Mouse (Mus musculus): ENCODE results near the gene Kif6. TPM values are rescaled to one million over a fixed set of nuclear protein-coding genes. Genes with fewer than 3 reads are reported as not detected.
A peak's percentile ranks its signal among the peaks of the same experiment; 100 is the strongest.

Kif6 gene
- total and polyA plus RNA-seq, 3 experiments: 2.1 to 2.6 (median 2.3) TPM

- Histone ChIP-seq H3K4me3 (no peak overlapping the region), H3K36me3 (ENCODE audit: control insufficient read depth, insufficient read depth, low read length) (no peaks in the 10 kb centered on the region), H3K27ac (no peak overlapping the region), H3K79me2 (replicated peaks; ENCODE audit: control insufficient read depth, insufficient read depth, low read length) (no peaks in the 10 kb centered on the region), H3K9ac (ENCODE audit: low read depth, low read length) (no peak overlapping the region), H3K4me1 (ENCODE audit: control insufficient read depth, insufficient read depth, low read length) (no peaks in the 10 kb centered on the region), H3K27me3 (ENCODE audit: control insufficient read depth, insufficient read depth, low read length) (no peaks in the 10 kb centered on the region)
- intact Hi-C loops (cut with DNase I): no loop called here
- TF ChIP-seq POLR2A (IDR thresholded peaks at IDR 0.05; ENCODE audit: insufficient read depth, low read depth, low read length): no peak
- TF ChIP-seq EP300 (IDR thresholded peaks at IDR 0.05; ENCODE audit: insufficient read depth, low read depth, low read length): no peak
- TF ChIP-seq CTCF (IDR thresholded peaks at IDR 0.05): no peak
- DNase-seq: no peak
- 44% methylated on average over 6 of the region's 6 CpGs for WGBS
Measured at GRCm38 (mm10) chr17:49750889-49751324, 136.0 kb downstream of the Kif6 start.

- intact Hi-C loops (cut with DNase I): no loop called here
- H3K36me3 ChIP-seq (ENCODE audit: control insufficient read depth, insufficient read depth, low read length): no peaks in the 10 kb centered on the region
- no peak overlapping the region for H3K4me3 ChIP-seq
- DNase-seq: no peak
- TF ChIP-seq POLR2A (IDR thresholded peaks at IDR 0.05; ENCODE audit: insufficient read depth, low read depth, low read length) (no peak), CTCF (IDR thresholded peaks at IDR 0.05) (no peak), EP300 (IDR thresholded peaks at IDR 0.05; ENCODE audit: insufficient read depth, low read depth, low read length) (no peak)
- no peak overlapping the region for H3K9ac ChIP-seq (ENCODE audit: low read depth, low read length)
- no peaks in the 10 kb centered on the region for H3K79me2 ChIP-seq (replicated peaks; ENCODE audit: control insufficient read depth, insufficient read depth, low read length)
- 79% methylated on average over 7 of the region's 7 CpGs for WGBS
- peaks cover 3% of the 10 kb centered on the region; the same call in 1 of the 2 replicates for H3K4me1 ChIP-seq (ENCODE audit: control insufficient read depth, insufficient read depth, low read length)
- no peak overlapping the region for H3K27ac ChIP-seq
- H3K27me3 ChIP-seq (ENCODE audit: control insufficient read depth, insufficient read depth, low read length): no peaks in the 10 kb centered on the region
Measured at GRCm38 (mm10) chr17:49753874-49754273, 138.9 kb downstream of the Kif6 start.

GRCm38 (mm10) chr17:49756862-49757261, 141.9 kb downstream of the Kif6 start:
- peak in 1 of 2 experiments; percentile 38 for DNase-seq
- WGBS: 57% methylated on average over 19 of the region's 19 CpGs
- H3K36me3 ChIP-seq (ENCODE audit: control insufficient read depth, insufficient read depth, low read length): no peaks in the 10 kb centered on the region
- intact Hi-C loops (cut with DNase I): no loop called here
- H3K4me1 ChIP-seq (ENCODE audit: control insufficient read depth, insufficient read depth, low read length): peaks cover 3% of the 10 kb centered on the region; the same call in 1 of the 2 replicates
- H3K27me3 ChIP-seq (ENCODE audit: control insufficient read depth, insufficient read depth, low read length): no peaks in the 10 kb centered on the region
- no peak overlapping the region for H3K27ac ChIP-seq
- H3K9ac ChIP-seq (ENCODE audit: low read depth, low read length): no peak overlapping the region
- TF ChIP-seq CTCF (IDR thresholded peaks at IDR 0.05): no peak
- TF ChIP-seq POLR2A (IDR thresholded peaks at IDR 0.05; ENCODE audit: insufficient read depth, low read depth, low read length): no peak
- no peak for TF ChIP-seq EP300 (IDR thresholded peaks at IDR 0.05; ENCODE audit: insufficient read depth, low read depth, low read length)
- no peak overlapping the region for H3K4me3 ChIP-seq
- no peaks in the 10 kb centered on the region for H3K79me2 ChIP-seq (replicated peaks; ENCODE audit: control insufficient read depth, insufficient read depth, low read length)

GRCm38 (mm10) chr17:49759047-49759446, 144.1 kb downstream of the Kif6 start:
- H3K9ac ChIP-seq (ENCODE audit: low read depth, low read length): no peak overlapping the region
- intact Hi-C loops (cut with DNase I): no loop called here
- WGBS: 80% methylated on average over 4 of the region's 4 CpGs
- no peaks in the 10 kb centered on the region for H3K36me3 ChIP-seq (ENCODE audit: control insufficient read depth, insufficient read depth, low read length)
- H3K27me3 ChIP-seq (ENCODE audit: control insufficient read depth, insufficient read depth, low read length): no peaks in the 10 kb centered on the region
- no peak overlapping the region for H3K27ac ChIP-seq
- H3K4me1 ChIP-seq (ENCODE audit: control insufficient read depth, insufficient read depth, low read length): peaks cover 3% of the 10 kb centered on the region; the same call in 1 of the 2 replicates
- no peak for DNase-seq
- no peak overlapping the region for H3K4me3 ChIP-seq
- TF ChIP-seq EP300 (IDR thresholded peaks at IDR 0.05; ENCODE audit: insufficient read depth, low read depth, low read length) (no peak), POLR2A (IDR thresholded peaks at IDR 0.05; ENCODE audit: insufficient read depth, low read depth, low read length) (no peak), CTCF (IDR thresholded peaks at IDR 0.05) (peak; percentile 42)
- no peaks in the 10 kb centered on the region for H3K79me2 ChIP-seq (replicated peaks; ENCODE audit: control insufficient read depth, insufficient read depth, low read length)

- no peak for DNase-seq
- Histone ChIP-seq H3K36me3 (ENCODE audit: control insufficient read depth, insufficient read depth, low read length) (no peaks in the 10 kb centered on the region), H3K4me1 (ENCODE audit: control insufficient read depth, insufficient read depth, low read length) (peaks cover 3% of the 10 kb centered on the region; the same call in 1 of the 2 replicates), H3K79me2 (replicated peaks; ENCODE audit: control insufficient read depth, insufficient read depth, low read length) (no peaks in the 10 kb centered on the region), H3K27me3 (ENCODE audit: control insufficient read depth, insufficient read depth, low read length) (no peaks in the 10 kb centered on the region), H3K27ac (no peak overlapping the region), H3K9ac (ENCODE audit: low read depth, low read length) (no peak overlapping the region), H3K4me3 (no peak overlapping the region)
- intact Hi-C loops (cut with DNase I): no loop called here
- TF ChIP-seq EP300 (IDR thresholded peaks at IDR 0.05; ENCODE audit: insufficient read depth, low read depth, low read length) (no peak), POLR2A (IDR thresholded peaks at IDR 0.05; ENCODE audit: insufficient read depth, low read depth, low read length) (no peak), CTCF (IDR thresholded peaks at IDR 0.05) (no peak)
- WGBS: 82% methylated on average over 11 of the region's 11 CpGs
Measured at GRCm38 (mm10) chr17:49761260-49761659, 146.3 kb downstream of the Kif6 start.

GRCm38 (mm10) chr17:49761838-49762237, 146.9 kb downstream of the Kif6 start:
- intact Hi-C loops (cut with DNase I): no loop called here
- DNase-seq: no peak

More at GRCm38 (mm10) chr17:49761838-49762237, 146.9 kb downstream of the Kif6 start:
- Histone ChIP-seq H3K27me3 (ENCODE audit: control insufficient read depth, insufficient read depth, low read length) (no peaks in the 10 kb centered on the region), H3K4me3 (no peak overlapping the region), H3K79me2 (replicated peaks; ENCODE audit: control insufficient read depth, insufficient read depth, low read length) (no peaks in the 10 kb centered on the region), H3K27ac (no peak overlapping the region), H3K4me1 (ENCODE audit: control insufficient read depth, insufficient read depth, low read length) (peaks cover 3% of the 10 kb centered on the region; the same call in 1 of the 2 replicates), H3K9ac (ENCODE audit: low read depth, low read length) (no peak overlapping the region), H3K36me3 (ENCODE audit: control insufficient read depth, insufficient read depth, low read length) (no peaks in the 10 kb centered on the region)
- TF ChIP-seq POLR2A (IDR thresholded peaks at IDR 0.05; ENCODE audit: insufficient read depth, low read depth, low read length): no peak
- no peak for TF ChIP-seq EP300 (IDR thresholded peaks at IDR 0.05; ENCODE audit: insufficient read depth, low read depth, low read length)
- no peak for TF ChIP-seq CTCF (IDR thresholded peaks at IDR 0.05)
- 78% methylated on average over 8 of the region's 8 CpGs for WGBS

Measured in heart, adult 2 months (tissue).